Mouse (Mus musculus): ENCODE results near the gene Itih2. TPM values are rescaled to one million over a fixed set of nuclear protein-coding genes. Genes with fewer than 3 reads are reported as not detected.

Gene Itih2
- polyA plus RNA-seq, 1 experiment = 0.23 TPM

DNA sequence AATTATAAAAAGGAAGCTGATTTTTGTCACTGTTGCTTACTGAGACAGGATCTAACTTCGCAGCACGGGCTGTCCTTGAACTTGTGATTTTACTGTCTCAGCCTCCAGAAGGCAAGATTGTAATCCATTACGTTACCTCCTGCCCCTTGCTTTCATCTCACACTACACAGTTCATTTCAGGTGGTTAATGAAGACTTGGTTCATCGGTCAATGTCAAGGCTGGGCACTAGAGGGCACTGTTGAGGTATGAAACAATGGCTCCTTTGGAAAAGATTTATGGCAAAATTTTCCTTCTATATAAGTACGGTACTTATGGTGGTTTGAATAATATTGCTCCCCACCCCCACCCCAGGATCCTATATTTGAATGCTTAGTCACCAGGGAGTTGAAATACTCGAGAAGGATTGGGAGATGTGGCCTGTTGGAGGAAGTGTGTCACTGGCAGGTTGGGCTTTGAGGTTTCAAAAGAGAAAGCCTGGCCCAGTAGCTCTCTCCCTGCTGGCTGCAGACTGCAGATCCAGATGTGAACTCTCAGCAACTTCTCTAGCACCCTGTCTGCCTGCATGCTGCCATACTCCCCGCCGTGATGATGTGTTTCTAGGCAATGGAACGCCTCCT is 32.5 kb downstream of the Itih2 start:
- H3K36me3 ChIP-seq (ENCODE audit: control insufficient read depth, insufficient read depth, low read length) = no peaks in the 10 kb centered on the region
- 54% methylated on average over 9 of the region's 9 CpGs for WGBS
- H3K27ac ChIP-seq (ENCODE audit: control insufficient read depth, insufficient read depth, low read length) = no peak overlapping the region
- H3K4me3 ChIP-seq (ENCODE audit: control insufficient read depth, insufficient read depth, low read length) = no peak overlapping the region
- no peaks in the 10 kb centered on the region for H3K4me1 ChIP-seq (replicated peaks; ENCODE audit: control insufficient read depth, insufficient read depth, low read length)
- H3K27me3 ChIP-seq (ENCODE audit: control insufficient read depth, insufficient read depth, low read length) = no peaks in the 10 kb centered on the region
- TF ChIP-seq CTCF (IDR thresholded peaks at IDR 0.05; ENCODE audit: borderline replicate concordance, control insufficient read depth, extremely low read depth, insufficient read depth, low read length, poor library complexity) (no peak), POLR2A (IDR thresholded peaks at IDR 0.05; ENCODE audit: control insufficient read depth, extremely low read depth, insufficient read depth, low read length, poor library complexity) (no peak)
- peak; percentile 34 for DNase-seq

DNA sequence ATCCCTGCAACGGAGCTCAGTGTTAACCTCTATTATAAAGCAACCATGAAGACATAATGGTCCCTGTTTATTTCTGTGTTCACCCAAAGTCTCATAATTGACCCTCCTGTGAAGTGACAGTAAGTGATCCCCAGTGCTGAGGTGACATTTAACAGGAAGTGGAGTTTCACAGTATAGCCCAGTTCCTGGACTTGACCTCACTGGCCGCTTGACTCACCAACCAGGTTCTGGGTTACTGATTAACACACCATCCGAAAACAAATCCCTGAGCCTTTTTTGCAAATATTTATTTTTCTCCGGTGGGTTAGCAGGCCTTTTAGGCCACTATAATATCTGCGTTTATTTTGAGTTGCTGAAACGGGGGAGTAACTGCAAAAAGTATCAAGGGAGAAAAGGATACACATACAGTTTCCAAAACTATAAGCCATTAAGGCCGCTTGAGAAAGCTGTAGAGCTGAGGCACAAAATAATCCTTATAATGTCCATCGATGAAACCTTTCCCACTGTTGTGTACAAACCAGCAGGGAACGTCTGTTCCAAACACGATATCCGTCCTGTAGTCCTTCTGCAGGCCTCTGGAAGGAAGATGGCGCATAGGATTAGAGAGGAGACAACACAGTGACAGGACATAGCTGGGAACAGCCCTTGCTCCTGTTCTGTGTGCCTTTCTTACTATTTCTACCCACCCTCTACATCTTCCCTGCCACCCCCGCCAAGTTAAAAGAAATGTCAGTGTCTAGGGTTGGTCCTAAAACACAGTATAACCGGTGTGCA is 36.7 kb downstream of the Itih2 start:
- WGBS = 97% methylated on average over 14 of the region's 14 CpGs
- TF ChIP-seq POLR2A (IDR thresholded peaks at IDR 0.05; ENCODE audit: control insufficient read depth, extremely low read depth, insufficient read depth, low read length, poor library complexity) = no peak
- no peak for TF ChIP-seq CTCF (IDR thresholded peaks at IDR 0.05; ENCODE audit: borderline replicate concordance, control insufficient read depth, extremely low read depth, insufficient read depth, low read length, poor library complexity)
- Histone ChIP-seq H3K36me3 (ENCODE audit: control insufficient read depth, insufficient read depth, low read length) (peaks cover 36% of the 10 kb centered on the region), H3K4me1 (replicated peaks; ENCODE audit: control insufficient read depth, insufficient read depth, low read length) (no peaks in the 10 kb centered on the region), H3K27ac (ENCODE audit: control insufficient read depth, insufficient read depth, low read length) (no peak overlapping the region), H3K27me3 (ENCODE audit: control insufficient read depth, insufficient read depth, low read length) (no peaks in the 10 kb centered on the region), H3K4me3 (ENCODE audit: control insufficient read depth, insufficient read depth, low read length) (no peak overlapping the region)
- no peak for DNase-seq

DNA sequence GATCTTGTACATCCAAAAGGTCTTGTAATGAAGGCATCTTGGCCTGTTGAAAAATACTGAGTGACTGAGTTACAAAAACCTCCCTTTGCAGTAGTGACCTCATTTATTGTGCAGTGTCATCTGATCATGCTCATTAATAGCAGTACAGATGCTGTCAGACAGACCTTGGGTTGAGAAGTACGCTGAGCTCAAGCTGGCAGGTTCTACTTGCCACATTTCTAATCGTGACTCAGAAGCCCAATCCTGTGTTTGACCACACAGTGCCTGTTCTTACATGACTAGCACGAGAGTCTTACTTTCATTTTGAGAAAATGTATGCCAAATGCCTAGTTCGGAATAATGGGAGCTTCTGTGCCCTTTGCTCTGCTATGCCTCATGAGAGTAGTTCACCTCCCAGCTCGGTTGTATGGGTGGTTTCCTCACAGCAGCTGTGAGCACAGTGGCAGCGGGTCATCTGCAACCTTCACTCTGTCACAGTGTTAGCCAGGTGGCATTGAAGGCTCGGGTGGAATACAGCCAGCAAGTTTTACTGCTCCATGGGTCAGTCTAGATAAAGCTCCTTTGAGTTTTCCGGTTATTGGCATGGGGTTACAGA is 43.8 kb downstream of the Itih2 start:
- peaks cover 42% of the 10 kb centered on the region for H3K36me3 ChIP-seq (ENCODE audit: control insufficient read depth, insufficient read depth, low read length)
- 88% methylated on average over 8 of the region's 8 CpGs for WGBS
- peaks cover 4% of the 10 kb centered on the region for H3K4me1 ChIP-seq (replicated peaks; ENCODE audit: control insufficient read depth, insufficient read depth, low read length)

DNA sequence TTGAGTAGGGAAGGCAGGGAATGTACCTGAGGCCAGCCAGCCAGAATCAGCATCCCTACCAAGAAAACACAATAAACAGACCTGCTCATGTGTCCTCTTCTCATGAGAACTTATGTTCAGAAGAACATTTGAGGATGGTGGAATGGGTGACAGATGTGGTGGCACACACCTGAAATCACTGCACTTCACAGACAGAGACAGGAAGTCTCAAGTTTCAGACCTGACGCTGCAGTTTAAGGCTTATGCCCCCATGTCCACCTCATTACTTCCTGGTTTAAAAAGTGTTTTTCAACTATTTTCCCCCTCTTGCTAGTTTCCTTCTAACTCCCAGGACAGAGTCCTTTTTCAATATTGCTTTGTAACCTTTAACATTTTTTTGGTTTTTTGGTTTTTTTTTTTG is 48.5 kb downstream of the Itih2 start:
- H3K27ac ChIP-seq (ENCODE audit: control insufficient read depth, insufficient read depth, low read length) = no peak overlapping the region
- H3K4me3 ChIP-seq (ENCODE audit: control insufficient read depth, insufficient read depth, low read length) = no peak overlapping the region
- 8% methylated on average over 1 of the region's 1 CpGs for WGBS
- no peaks in the 10 kb centered on the region for H3K27me3 ChIP-seq (ENCODE audit: control insufficient read depth, insufficient read depth, low read length)
- TF ChIP-seq CTCF (IDR thresholded peaks at IDR 0.05; ENCODE audit: borderline replicate concordance, control insufficient read depth, extremely low read depth, insufficient read depth, low read length, poor library complexity) (no peak), POLR2A (IDR thresholded peaks at IDR 0.05; ENCODE audit: control insufficient read depth, extremely low read depth, insufficient read depth, low read length, poor library complexity) (no peak)
- no peak for DNase-seq
- H3K4me1 ChIP-seq (replicated peaks; ENCODE audit: control insufficient read depth, insufficient read depth, low read length) = peaks cover 10% of the 10 kb centered on the region
- peaks cover 10% of the 10 kb centered on the region for H3K36me3 ChIP-seq (ENCODE audit: control insufficient read depth, insufficient read depth, low read length)

More for the DNA sequence above, 43.8 kb downstream of the Itih2 start:
- no peak overlapping the region for H3K27ac ChIP-seq (ENCODE audit: control insufficient read depth, insufficient read depth, low read length)
- DNase-seq = no peak
- no peaks in the 10 kb centered on the region for H3K27me3 ChIP-seq (ENCODE audit: control insufficient read depth, insufficient read depth, low read length)
- H3K4me3 ChIP-seq (ENCODE audit: control insufficient read depth, insufficient read depth, low read length) = no peak overlapping the region
- TF ChIP-seq POLR2A (IDR thresholded peaks at IDR 0.05; ENCODE audit: control insufficient read depth, extremely low read depth, insufficient read depth, low read length, poor library complexity) = no peak
- no peak for TF ChIP-seq CTCF (IDR thresholded peaks at IDR 0.05; ENCODE audit: borderline replicate concordance, control insufficient read depth, extremely low read depth, insufficient read depth, low read length, poor library complexity)

DNA sequence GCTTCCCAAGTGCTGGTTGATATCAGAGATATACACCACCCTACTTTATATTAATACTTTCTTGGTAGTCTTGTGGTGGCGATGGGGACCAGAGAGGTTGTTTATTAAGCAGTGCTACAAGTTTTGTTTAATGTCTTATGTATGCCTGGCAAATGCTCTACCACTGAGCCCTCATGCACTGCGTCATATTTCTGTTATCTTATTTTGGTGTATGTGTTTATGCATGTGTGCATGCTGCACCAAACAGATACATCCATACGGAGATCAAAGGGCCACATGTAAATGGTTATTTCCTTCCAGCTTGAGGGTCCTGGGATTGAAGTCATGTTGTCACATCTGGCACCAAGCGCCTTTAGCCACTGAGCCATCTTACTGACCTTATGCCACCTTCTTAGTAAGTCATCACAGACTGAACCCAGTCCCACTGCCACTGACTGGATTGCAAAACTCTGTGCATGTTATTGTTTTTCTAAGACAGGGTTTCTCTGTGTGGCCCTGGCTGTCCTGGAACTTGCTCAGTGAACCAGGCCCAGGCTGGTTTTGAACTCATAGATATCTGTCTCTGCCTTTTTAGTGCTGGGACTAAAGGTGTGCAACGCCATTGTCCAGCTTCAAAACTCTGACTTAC is 49.6 kb downstream of the Itih2 start:
- no peak overlapping the region for H3K4me3 ChIP-seq (ENCODE audit: control insufficient read depth, insufficient read depth, low read length)
- H3K27me3 ChIP-seq (ENCODE audit: control insufficient read depth, insufficient read depth, low read length) = no peaks in the 10 kb centered on the region
- 96% methylated on average over 5 of the region's 5 CpGs for WGBS
- no peak overlapping the region for H3K27ac ChIP-seq (ENCODE audit: control insufficient read depth, insufficient read depth, low read length)
- peaks cover 4% of the 10 kb centered on the region; the same call in 1 of the 2 replicates for H3K36me3 ChIP-seq (ENCODE audit: control insufficient read depth, insufficient read depth, low read length)
- no peak for TF ChIP-seq POLR2A (IDR thresholded peaks at IDR 0.05; ENCODE audit: control insufficient read depth, extremely low read depth, insufficient read depth, low read length, poor library complexity)
- TF ChIP-seq CTCF (IDR thresholded peaks at IDR 0.05; ENCODE audit: borderline replicate concordance, control insufficient read depth, extremely low read depth, insufficient read depth, low read length, poor library complexity) = no peak
- no peak for DNase-seq
- H3K4me1 ChIP-seq (replicated peaks; ENCODE audit: control insufficient read depth, insufficient read depth, low read length) = peaks cover 15% of the 10 kb centered on the region

DNA sequence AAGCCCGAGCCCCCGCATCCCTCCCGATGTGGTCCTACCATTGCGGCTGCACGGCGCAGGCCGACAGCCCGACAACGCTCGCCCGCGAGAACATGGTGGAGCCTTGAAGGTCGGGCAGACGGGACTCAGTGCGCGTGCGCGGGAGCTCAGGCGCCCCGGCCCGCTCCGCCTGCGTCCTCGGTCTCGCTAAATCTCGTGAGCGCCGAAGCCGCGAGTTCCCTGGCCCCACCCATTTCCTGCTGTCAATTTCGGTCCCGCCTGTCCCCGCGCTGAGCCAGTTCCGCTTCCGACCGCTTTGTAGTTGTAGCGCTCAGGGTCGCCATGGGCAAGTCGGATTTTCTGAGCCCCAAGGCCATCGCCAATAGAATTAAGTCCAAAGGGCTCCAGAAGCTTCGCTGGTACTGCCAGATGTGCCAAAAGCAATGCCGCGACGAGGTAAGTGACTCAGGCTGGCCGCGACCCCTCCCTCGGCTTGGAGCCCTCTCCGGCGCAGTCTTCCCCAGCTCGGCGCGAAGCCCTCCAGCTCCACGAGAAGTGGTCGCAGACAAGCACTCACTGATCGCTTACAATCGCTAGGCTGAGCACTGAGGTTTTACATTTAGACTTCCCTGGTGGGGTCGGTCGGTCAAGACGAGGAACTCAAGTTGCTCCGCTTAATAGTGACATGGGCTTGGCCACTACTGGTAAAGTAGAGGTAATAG is 50.7 kb downstream of the Itih2 start, which contains the start of the genes Atp5c1 and Kin:
Atp5c1 (minus strand) TSS at position 201 of the 701 bp plus-strand sequence.
Kin (plus strand) TSS at position 284 of the 701 bp plus-strand sequence.
- DNase-seq = peak; percentile 98
- Histone ChIP-seq H3K27me3 (ENCODE audit: control insufficient read depth, insufficient read depth, low read length) (no peaks in the 10 kb centered on the region), H3K36me3 (ENCODE audit: control insufficient read depth, insufficient read depth, low read length) (peaks cover under 1% of the 10 kb centered on the region; the same call in 1 of the 2 replicates), H3K4me3 (ENCODE audit: control insufficient read depth, insufficient read depth, low read length) (peak within 1 kb of the TSS; percentile 79), H3K27ac (ENCODE audit: control insufficient read depth, insufficient read depth, low read length) (peak within 1 kb of the TSS; percentile 51), H3K4me1 (replicated peaks; ENCODE audit: control insufficient read depth, insufficient read depth, low read length) (peaks cover 18% of the 10 kb centered on the region)
- under 1% methylated on average over 61 of the region's 61 CpGs for WGBS
- TF ChIP-seq POLR2A (IDR thresholded peaks at IDR 0.05; ENCODE audit: control insufficient read depth, extremely low read depth, insufficient read depth, low read length, poor library complexity) = peak; percentile 95
- peak; percentile 63; the same call in 1 of the 2 replicates for TF ChIP-seq CTCF (IDR thresholded peaks at IDR 0.05; ENCODE audit: borderline replicate concordance, control insufficient read depth, extremely low read depth, insufficient read depth, low read length, poor library complexity)
